Mouse (Mus musculus) T-helper 17 cell (primary cell): ENCODE data around the gene Trabd2b.

Source experiments
- in situ Hi-C, 2 experiments: fragments of 300-600 bp; cut with MboI, MseI; formaldehyde crosslinking; loops; 1 replicate in 1 of 2; 2 replicates in 1 of 2; pipeline ENCODE4 v1.15.1; 2025; ENCODE audit warnings: high pct_unique_total_duplicates in 2 of 2

The Trabd2b gene

GRCm38 (mm10) chr4:114399821-114400220, 6.7 kb upstream of the Trabd2b start:
- in situ Hi-C loops, result loop anchor here in 1 of 2 experiments (10.0 kb wide), 1 partner anchor 225 kb away; no protein-coding TSS in a partner anchor

GRCm38 (mm10) chr4:114401993-114402731, 4.4 kb upstream of the Trabd2b start:
- in situ Hi-C loops, result loop anchor here in 1 of 2 experiments (10.0 kb wide), 1 partner anchor 223 kb away; no protein-coding TSS in a partner anchor

DNA sequence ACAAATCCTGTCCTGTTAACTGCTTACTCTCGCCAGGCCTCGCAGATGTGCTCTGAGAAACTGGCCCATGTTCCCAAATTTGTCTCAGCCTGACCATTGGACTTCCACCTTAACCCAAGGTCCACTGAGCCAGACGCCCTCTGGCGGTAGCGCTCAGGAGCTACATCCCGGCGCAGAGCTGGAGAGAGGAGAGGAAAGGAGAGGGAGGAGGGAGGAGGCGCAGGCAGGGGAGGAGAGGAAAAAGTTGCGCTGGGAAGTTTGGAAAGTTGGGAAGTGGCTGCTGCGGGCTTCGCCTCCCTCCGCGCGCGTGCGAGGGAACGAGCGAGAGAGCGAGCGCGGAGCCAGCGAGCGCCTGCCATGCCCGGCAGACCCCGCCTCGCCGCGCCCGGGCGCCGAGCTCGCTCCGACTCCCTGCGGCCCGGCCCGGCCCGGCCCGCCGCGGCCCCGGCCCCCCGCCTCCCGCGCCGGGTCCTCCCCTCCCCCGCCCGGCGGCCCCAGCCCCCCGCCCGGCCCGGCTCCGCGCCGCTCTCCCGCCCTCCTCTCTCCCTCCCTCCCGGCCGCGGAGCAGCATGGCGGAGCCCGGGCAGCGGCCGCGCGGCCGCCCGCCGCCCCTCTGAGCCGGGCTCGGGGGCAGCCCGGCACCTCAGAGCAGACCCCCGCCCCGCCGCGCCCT, 706 bp upstream of the Trabd2b start:
- in situ Hi-C loops, result loop anchor here in 1 of 2 experiments (10.0 kb wide), 1 partner anchor 219 kb away; no protein-coding TSS in a partner anchor

DNA sequence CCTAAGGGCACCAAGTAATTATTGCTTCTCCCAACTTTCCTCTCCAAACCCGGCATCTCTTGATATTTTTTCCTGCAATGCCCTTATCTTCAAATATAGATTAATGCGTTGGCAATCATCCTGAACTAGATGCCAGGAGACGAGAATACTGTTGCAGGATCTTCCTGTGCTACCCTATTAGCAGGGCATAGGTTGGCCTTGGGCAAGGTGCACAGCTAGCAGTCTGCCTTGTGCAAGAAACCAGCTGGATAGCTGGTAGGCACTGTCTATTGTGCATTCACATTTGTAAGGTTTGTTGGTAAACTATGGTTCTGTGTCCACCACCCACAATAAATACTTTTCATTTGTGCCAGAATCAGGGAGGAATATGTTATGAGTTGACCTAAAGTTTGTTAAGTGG, 992 bp downstream of the Trabd2b start:
- in situ Hi-C loops, result loop anchor here in 1 of 2 experiments (10.0 kb wide), 1 partner anchor 217 kb away; no protein-coding TSS in a partner anchor

- in situ Hi-C loops, result loop anchor here in 1 of 2 experiments (10.0 kb wide), 1 partner anchor 217 kb away; no protein-coding TSS in a partner anchor
Measured at GRCm38 (mm10) chr4:114408298-114408697, 1.8 kb downstream of the Trabd2b start.

DNA sequence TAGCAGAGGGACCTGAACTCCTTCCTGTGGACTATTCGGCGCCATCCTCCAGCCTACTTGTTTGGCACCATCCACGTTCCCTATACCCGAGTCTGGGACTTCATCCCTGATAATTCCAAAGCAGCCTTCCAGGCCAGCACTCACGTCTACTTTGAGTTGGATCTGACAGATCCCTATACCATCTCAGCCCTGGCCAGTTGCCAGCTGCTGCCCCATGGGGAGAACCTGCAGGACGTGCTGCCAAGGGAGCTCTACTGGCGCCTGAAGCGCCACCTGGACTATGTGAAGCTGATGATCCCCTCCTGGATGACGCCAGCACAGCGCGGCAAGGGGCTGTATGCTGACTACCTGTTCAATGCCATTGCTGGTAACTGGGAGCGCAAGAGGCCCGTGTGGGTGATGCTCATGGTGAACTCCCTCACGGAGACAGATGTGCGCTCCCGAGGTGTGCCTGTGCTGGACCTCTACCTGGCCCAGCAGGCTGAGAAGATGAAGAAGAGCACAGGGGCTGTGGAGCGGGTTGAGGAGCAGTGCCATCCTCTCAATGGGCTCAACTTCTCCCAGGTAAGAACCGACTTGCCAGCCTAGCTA, 2.5 kb downstream of the Trabd2b start:
- in situ Hi-C loops, result loop anchor here in 1 of 2 experiments (10.0 kb wide), 1 partner anchor 216 kb away; no protein-coding TSS in a partner anchor

- in situ Hi-C loops, result loop anchor here in 1 of 2 experiments (10.0 kb wide), 1 partner anchor 215 kb away; no protein-coding TSS in a partner anchor
Measured at GRCm38 (mm10) chr4:114409511-114409910, 3.0 kb downstream of the Trabd2b start.

DNA sequence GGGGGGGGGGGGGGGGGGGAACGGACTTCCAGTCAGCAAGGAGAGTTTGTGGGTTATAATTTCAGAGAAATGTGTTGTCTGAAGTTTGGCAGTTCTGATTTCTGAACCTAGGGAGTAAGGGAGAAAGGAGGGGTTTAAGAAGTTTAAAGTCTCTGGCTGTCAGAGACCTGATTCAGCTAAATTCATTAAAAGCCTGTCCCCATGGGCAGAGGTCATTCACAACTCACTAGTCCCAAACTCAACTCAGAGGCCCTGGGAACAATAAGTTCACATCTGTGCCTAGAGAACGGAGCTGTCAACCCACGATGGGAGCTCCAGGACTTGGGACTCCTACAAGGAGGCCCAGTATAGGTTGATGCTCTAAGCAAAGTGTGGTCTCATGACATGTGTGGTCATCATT, 3.5 kb downstream of the Trabd2b start:
- in situ Hi-C loops, result no loop called here

- in situ Hi-C loops, result no loop called here
Measured at GRCm38 (mm10) chr4:114410443-114410842, 3.9 kb downstream of the Trabd2b start.

- in situ Hi-C loops, result no loop called here
Measured at GRCm38 (mm10) chr4:114410958-114411661, 4.6 kb downstream of the Trabd2b start.

GRCm38 (mm10) chr4:114411846-114412390, 5.4 kb downstream of the Trabd2b start:
- in situ Hi-C loops, result no loop called here

DNA sequence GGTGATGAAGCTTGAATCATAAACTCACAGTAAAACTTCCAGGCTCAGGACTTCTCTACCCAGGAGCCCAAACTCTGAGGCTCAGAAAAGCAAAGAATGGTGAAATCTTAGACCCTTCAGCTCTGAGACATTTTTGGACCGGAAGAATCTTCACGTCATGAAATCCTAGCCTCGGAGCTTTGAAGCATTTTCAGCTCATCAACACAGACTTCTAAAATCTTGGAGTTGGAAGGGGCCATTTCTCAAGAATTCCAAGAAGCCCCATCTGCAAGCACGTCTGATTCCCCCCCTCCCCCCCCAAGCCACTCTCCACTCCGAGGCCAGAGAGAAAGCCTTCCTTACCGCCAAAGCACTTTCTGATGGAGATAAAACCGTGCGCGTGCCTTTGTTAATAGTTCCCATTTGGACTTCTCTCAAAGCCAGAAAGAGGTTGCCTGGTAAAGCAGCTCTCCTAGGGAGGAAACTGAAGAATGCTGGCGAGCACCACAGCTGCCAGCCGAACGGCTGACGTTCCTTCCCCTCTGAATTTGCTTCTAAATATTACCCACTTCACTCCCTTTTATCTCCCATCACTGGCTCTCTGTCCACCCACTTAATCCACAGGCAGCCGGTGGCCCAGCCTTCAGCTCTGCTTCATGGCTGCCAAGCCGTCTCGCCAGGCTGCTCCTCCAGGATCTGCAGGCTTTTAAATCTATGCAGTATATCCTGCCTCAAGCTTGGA, 9.6 kb downstream of the Trabd2b start:
- in situ Hi-C loops, result no loop called here

DNA sequence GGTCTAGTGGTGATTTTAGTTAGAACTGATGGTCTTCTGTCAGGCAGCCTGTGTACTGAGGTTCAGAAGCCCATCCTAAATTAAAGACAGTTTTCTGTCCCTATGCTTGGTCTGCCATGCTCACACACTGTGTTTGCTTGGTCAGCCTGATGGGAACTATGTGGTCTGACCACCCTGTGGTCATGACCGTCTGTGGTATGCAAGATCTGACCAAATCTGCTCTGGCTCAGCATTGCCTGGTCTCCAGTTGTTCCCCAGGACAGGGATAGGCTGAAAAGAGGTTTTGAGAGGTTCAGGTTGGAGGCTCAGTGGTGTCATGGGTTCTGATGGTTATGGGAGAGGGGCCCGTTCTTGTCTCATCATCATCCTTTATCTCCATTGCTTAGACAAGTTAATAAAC, 13.6 kb downstream of the Trabd2b start:
- in situ Hi-C loops, result no loop called here

GRCm38 (mm10) chr4:114423084-114423483, 16.6 kb downstream of the Trabd2b start:
- in situ Hi-C loops, result no loop called here

GRCm38 (mm10) chr4:114425808-114426207, 19.3 kb downstream of the Trabd2b start:
- in situ Hi-C loops, result no loop called here

GRCm38 (mm10) chr4:114432742-114433141, 26.2 kb downstream of the Trabd2b start:
- in situ Hi-C loops, result no loop called here

- in situ Hi-C loops, result no loop called here
Measured at GRCm38 (mm10) chr4:114433440-114433839, 26.9 kb downstream of the Trabd2b start.

DNA sequence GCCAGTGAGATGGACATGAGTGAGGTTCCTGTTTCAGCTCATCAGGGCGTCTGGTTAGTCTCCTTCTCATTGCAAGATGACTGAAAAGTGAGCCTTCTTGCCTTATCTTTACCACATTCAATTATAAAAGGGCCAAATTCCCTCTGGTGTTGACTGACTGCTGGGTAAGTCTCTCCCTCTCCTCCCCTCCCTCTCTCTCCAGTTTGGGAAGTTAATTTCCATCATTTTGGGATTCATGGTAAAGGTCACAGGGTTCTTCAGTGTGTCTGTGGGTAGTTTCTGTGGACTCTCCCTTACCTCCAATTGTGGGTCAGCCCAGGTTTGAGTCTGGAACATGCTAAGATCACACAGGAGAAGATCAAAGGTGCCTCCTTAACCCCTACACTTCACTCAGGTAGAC, 28.2 kb downstream of the Trabd2b start:
- in situ Hi-C loops, result no loop called here

- in situ Hi-C loops, result no loop called here
Measured at GRCm38 (mm10) chr4:114435381-114435780, 28.9 kb downstream of the Trabd2b start.

DNA sequence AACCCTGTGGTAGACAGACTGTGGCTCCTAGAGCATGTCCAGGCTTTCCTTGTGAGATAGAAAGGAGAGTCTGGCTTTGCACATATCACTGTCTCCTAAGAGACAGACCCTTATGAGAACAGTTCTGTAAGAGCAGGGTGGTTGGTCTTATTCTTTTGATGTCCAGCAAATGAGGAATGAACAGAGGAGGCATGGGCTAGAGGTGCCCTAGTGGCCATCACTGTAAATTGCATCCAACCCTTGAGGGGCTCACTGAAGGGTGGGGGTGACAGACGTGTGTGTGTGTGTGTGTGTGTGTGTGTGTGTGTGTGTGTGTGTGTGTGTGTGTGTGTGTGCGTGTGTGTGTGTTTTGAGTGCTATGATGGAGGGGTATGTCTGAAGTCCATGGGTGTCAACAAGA, 32.2 kb downstream of the Trabd2b start:
- in situ Hi-C loops, result no loop called here
